Mouse (Mus musculus) testis, adult 2 months (tissue): Measurements from ENCODE around the gene Sec22a.

ENCODE experiments used
- CTCF ChIP-seq: fragments of 200-500 bp; IDR thresholded peaks from 2 replicates; pipeline ENCODE4 v1.5.1; 2012; ENCODE audit warnings: low read depth, mild to moderate bottlenecking, inconsistent platforms, low read length, moderate library complexity; ENCODE audit not compliant: control insufficient read depth, insufficient read depth, insufficient replicate concordance
- POLR2A ChIP-seq: fragments of 200-500 bp; IDR thresholded peaks from 2 replicates; pipeline ENCODE4 v1.6.1; 2012; ENCODE audit warnings: low read depth, mild to moderate bottlenecking, inconsistent platforms, low read length, moderate library complexity; ENCODE audit not compliant: control insufficient read depth

- TF ChIP-seq POLR2A (no peak), CTCF (no peak)
These were observed 29.1 kb upstream of the Sec22a start for GRCm38 (mm10) chr16:35392813-35393212.
